Mouse (Mus musculus) activated CD4-positive, CD25-positive, alpha-beta regulatory T cell, adult 9 weeks (primary cell): Measurements from ENCODE around the gene Mettl23. TPM values are rescaled to one million over a fixed set of nuclear protein-coding genes. Genes with fewer than 3 reads are reported as not detected.

Experiments
- polyA plus RNA-seq: library from polyadenylated mRNA; unstranded; fragments of 100-300 nt; shearing (Covaris generic); gene quantifications from one replicate; pipeline ENCODE4 v1.2.1, GENCODE M21; 2017

Gene Mettl23
- polyA plus RNA-seq = 232 TPM

DNA sequence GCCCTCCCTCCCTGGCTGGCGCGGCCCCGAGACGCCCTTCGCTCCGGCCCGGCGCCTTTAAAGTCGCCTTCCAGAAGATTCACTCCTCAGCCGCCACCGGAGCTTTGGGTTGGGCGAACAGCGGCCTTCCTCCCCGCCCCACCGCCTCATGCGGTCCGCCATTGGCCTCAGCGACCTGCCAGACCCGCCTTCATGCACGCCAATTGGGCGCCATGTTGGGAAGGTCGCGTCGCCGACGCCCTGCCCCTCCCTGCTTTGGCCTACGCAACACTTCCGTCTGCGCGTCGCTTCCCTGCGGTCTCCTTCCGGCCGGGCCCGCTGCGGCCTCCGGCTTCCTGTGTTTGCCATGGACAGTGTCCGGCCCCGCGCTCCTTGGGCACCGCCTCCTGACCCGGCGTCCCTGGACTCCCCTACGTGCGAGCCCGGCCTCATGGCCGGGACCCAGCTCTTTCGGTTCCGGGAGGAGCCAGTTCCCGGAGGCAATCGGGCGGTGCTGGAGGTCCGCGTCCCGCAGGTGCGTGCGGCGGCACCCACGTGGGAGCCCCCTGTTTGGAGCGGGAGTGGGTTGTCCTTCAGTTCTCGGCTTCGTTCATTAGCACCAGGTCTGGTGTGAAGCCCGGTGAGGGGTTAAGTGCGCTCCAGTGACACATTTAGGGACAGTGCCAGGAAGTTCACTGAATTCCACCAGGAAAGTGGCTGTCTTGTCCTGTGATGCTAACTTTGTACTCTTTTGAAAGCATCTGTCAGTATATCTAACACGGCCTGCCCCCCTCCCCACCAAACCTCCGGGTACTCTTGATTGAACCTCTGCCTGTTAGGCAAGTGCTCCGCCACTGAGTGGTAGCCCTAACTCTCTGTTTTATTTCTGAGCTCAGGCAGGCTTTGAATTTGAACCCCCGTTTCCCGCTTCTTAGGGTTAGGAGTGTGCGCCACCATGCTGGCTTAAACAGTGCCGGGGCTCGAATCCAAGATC is at the start of gene Mettl23, which contains the start of gene Jmjd6:
Gene Mettl23 (plus strand): TSS at position 18 of the 973 bp plus-strand sequence.
Gene Jmjd6 (minus strand): TSS at position 189 of the 973 bp plus-strand sequence.

DNA sequence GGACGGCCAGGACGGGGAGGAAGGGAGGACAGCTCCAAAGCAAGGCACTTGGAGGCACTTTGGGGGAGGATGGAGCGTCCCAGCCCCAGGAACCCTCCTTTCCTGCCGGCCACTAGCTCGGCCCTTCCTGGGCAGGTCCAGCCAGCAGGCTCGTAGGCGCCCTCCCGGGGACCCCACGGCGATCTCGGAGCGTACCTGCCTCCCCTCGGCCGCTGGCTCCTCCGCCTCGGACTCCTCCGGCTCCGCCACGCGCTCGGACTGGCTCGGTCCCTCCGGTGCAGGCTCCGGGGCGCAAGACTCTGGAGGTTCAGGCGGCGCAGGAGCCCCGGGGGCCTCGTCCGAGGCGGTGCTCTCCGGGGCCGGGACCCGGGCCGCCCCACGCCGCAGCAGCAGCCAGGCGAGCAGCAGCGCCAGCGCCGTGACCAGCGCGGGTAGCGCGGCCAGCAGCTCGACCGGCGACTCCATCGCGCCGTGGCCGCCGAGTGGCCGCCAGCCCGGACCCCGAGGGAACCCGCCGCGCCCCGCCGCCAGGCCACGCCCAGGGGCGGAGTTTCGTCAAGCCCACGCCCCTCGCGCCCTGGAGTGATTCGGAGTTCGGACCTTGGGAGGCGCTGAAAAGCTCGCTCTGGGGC is 15.4 kb upstream of the Mettl23 start, which contains the start of gene Mxra7:
Gene Mxra7 (minus strand): TSS at position 513 of the 632 bp plus-strand sequence.

DNA sequence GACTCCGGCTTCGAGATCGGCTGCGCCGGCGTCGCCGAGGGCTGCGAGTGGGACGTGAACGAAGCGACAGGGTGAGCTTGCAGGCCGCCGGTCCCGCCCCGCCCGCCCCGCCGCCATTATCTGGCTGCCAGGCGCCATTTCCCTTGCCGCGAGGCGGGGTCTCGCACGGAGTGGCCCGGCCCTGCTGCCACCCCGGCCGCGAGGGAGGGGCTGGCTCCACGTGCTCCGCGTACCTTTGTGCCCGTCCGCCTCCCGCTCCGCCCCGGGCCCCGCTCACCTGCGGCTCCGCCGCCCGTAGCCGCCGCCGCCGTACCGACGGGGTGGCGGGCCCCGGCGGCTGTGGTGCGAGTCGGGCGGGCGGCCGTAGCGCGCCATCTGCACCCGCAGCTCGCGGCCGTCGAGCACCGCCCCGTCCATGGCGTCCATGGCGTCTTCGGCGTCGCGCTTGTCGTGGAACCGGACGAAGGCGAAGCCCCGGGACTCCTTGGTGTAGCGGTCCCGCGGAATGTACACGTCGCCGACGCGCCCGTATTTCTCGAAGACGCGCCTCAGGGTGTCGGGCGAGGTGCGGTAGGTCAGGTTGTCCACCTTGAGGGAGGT is 9.3 kb downstream of the Mettl23 start, which contains the start of gene Mfsd11:
Gene Mfsd11 (plus strand): TSS at position 150 of the 600 bp plus-strand sequence.

GRCm38 (mm10) chr11:116852891-116853511 is 9.9 kb downstream of the Mettl23 start, which contains the start of gene Srsf2:
Gene Srsf2, minus strand, starts transcription at chr11:116853094.

Other genes starting within 250 kb of the Mettl23 start
- gene Rhbdf2, start 216.3 kb upstream of the Mettl23 start, polyA plus RNA-seq = 14.5 TPM
- gene Prcd, start 189.7 kb upstream of the Mettl23 start, polyA plus RNA-seq = not detected
- not detected for gene Cygb, start 189.0 kb upstream of the Mettl23 start, polyA plus RNA-seq
- gene St6galnac1, start 67.8 kb upstream of the Mettl23 start, polyA plus RNA-seq = not detected
- not detected for gene Mxra7, start 15.2 kb upstream of the Mettl23 start, polyA plus RNA-seq
- 79.5 TPM for gene Jmjd6, start 171 bp downstream of the Mettl23 start, polyA plus RNA-seq
- gene Mfsd11, start 9.2 kb downstream of the Mettl23 start, polyA plus RNA-seq = 35.2 TPM
- 54.1 TPM for gene Srsf2, start 9.8 kb downstream of the Mettl23 start, polyA plus RNA-seq
- gene Mgat5b, start 75.6 kb downstream of the Mettl23 start, polyA plus RNA-seq = not detected